Mouse (Mus musculus): ENCODE results near the gene Eloa.
"Not testable (repeated sequence)": the region's sequence is repeated elsewhere in the genome, so short reads cannot be mapped to it uniquely, and the experiment has no call there.

Eloa gene

GRCm38 (mm10) chr4:135984556-135984955 lies 37.0 kb downstream of the Eloa start:
- no peak for DNase-seq (ENCODE audit: low spot score)

- DNase-seq (ENCODE audit: low spot score), result no peak
These were observed 40.0 kb downstream of the Eloa start for GRCm38 (mm10) chr4:135981524-135982063.

DNA sequence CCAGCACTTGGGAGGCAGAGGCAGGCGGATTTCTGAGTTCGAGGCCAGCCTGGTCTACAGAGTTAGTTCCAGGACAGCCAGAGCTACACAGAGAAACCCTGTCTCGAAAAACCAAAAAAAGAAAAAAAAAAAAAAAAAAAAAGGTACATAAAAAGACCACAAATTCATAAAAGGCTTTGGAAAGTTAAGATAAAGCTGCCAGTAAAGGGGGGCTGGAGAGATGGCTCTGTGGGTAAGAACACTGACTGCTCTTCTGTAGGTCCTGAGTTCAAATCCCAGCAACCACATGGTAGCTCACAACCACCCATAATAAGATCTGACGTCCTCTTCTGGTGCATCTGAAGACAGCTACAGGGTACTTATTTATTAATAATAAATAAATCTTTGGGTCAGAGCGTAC lies 41.3 kb downstream of the Eloa start:
- DNase-seq (ENCODE audit: low spot score), result not testable (repeated sequence)

DNA sequence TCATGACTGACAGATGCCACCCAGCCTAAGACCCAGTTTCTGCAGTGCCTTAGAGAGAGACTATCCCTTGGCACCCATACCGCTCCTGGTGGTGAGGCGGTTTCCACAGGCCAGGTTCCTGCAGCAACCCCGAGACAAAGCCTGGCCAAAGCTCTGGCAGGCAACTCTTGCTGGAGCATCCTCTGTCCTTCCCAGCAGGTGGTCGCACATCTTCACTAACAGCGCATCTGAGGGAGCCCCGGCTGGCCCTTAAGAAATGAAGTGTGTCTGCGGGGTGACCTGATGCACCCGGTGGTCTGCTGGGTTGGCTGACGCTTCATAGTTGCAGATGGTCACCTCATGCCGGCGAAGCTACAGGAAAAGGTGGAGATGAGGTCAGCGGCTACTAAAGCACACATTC lies 45.4 kb downstream of the Eloa start:
- no peak for DNase-seq (ENCODE audit: low spot score)

- DNase-seq (ENCODE audit: low spot score), result no peak
These were observed 48.4 kb downstream of the Eloa start for GRCm38 (mm10) chr4:135972911-135973811.

DNA sequence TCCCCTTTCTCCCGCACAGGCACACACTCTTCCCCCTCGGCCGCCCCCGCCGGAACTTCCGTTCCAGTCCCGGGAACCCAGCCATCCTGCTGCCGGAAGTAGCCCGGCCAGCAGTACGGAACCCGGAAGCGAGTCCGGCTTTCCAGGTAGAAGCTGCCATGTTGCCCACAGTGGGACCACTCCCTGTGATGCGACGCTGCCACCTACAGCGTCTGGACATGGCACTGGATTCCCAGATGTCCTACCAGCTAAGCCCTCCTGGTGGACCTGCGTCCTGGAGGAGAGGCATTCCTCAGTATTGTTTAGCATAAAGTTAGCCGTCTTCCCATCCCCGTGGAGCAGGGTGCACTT lies 49.0 kb downstream of the Eloa start, which contains the start of gene Lypla2:
Lypla2 (minus strand) TSS at position 71 of the 351 bp plus-strand sequence.
- peak; percentile 79 for DNase-seq (ENCODE audit: low spot score)

- DNase-seq (ENCODE audit: low spot score), result no peak
These were observed 49.6 kb downstream of the Eloa start for GRCm38 (mm10) chr4:135971805-135972555.

- no peak for DNase-seq (ENCODE audit: low spot score)
These were observed 51.0 kb downstream of the Eloa start for GRCm38 (mm10) chr4:135970585-135970984.

DNA sequence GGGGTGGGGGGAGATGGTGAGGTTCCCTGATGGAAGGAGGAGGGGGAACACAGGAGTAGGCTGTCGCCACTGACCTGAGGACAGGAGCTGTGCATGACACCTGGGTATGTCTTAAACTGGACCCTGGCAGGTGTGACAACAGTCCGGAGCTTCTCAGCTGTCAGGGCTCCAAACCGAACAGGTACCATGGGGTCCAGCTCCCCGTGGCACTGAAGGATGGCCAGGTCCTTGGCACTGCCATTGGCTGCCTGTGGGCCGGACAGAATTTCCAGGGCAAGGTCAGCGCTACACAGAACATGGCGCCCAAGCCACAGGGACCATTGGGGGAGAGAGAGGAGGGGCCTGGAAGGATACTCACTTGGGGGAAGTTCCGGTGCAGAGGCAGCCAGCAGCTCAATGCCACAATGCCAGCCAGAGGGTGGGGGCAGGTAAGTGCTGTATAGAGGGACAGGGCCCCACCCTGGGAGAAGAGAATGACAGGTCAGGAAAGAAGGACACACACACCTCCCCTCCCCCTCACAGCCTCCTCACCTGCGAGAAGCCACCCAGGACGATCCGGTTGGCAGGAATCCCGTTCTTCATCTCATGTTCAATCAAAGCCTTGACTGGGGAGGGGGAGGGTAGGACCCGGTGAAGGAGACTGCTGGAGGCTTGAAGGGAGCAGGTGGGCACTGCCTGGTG lies 52.4 kb downstream of the Eloa start:
- no peak for DNase-seq (ENCODE audit: low spot score)

- DNase-seq (ENCODE audit: low spot score), result no peak
These were observed 53.2 kb downstream of the Eloa start for GRCm38 (mm10) chr4:135968271-135968869.

DNA sequence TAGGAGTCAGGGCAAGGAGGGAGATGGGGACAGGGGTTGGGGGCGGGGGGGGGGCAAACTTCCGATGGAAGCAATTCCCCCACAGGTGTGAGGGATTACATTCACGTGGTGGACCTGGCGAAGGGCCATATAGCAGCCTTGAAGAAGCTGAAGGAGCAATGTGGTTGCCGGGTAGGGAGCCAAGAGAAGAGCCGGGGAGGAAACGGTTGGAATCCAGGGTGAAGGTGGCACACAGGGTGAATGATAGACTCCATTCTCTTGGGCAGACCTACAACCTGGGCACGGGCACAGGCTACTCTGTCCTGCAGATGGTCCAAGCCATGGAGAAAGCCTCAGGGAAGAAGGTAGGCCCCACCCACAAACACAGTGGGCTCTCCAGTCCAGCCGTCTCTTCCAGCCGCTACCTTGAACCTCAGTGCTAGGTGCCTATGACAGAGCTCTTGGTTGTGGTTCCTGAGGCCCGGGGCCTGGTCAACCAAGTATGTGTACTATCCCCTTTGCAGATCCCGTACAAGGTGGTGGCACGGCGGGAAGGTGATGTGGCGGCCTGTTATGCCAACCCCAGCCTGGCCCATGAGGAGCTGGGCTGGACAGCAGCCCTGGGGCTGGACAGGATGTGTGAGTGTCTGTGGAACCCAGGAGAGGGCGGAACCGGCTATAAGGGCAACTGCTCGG lies 54.3 kb downstream of the Eloa start:
- no peak for DNase-seq (ENCODE audit: low spot score)

DNA sequence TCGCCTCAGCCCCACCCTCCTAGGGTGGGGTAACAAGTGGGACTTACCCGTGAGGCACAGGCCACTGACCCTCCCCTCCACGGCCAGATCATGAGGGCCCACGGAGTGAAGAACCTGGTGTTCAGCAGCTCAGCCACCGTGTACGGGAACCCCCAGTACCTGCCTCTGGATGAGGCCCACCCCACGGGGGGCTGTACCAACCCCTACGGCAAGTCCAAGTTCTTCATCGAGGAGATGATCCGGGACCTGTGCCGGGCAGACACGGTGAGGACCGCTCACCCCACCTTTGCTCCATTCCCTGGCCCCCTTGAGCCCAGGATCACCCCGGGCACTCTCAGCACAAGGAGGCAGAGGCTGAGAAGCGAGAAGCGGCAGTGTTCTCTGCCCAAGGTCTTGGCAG lies 55.3 kb downstream of the Eloa start:
- DNase-seq (ENCODE audit: low spot score), result no peak

GRCm38 (mm10) chr4:135965113-135965512 lies 56.5 kb downstream of the Eloa start:
- DNase-seq (ENCODE audit: low spot score), result no peak

DNA sequence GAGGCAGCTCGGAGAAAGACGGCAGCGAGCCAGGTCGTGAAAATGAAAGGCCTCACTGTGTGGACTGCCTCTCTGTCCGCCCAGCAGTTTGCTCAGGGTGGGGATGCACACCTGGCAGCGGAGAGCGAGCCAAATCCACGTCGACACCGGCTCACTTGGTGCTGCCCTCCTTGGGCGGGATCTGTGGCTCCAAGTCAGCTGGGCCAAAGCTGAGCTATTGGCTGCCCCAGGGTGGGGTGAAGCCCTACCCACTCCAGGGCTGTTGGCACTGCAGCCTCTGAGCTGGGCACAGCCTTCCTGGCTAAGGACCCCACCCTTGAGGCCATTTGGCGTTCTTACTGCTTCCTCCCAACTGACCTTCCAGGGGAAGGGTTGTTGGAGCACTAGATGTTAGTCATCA lies 57.1 kb downstream of the Eloa start:
- DNase-seq (ENCODE audit: low spot score), result peak; percentile 87

DNA sequence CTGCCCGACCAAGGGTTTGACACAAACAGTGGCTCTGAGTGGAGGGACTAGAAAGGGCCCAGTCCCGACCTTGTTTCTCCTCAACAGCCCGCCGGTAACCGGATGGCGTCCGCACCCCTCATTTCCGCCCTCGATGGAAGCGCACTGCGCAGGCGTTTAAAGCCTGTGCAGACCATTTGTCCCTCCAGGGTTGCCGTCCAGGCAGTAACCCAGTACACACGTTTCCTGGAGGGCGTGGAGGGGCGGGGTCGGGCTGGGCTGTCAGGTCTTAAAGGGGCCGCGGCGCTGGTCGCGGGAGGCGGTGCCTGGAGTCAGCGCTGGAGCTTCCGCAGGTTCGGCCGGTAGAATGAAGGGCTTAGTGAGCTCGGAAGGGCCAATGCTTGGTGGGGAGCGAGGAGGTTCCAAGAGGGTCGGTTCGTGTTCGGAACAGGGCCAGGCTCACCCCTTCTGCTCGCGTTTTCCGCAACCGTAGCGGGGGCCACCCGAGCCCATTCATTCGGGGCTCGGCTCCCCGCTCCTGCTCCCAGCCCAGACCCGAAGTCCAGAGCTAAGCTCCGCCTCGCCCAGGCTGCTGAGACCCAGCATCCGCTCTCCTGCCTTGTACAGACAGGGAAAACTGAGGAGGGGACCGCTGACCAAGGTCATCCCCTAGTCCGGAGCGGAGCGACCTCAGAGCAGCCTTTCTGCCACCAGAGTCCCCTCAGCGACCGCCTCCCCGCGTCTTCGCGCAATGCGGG lies 57.9 kb downstream of the Eloa start, which contains the start of gene Gale:
Gale (plus strand) TSS at position 271 of the 737 bp plus-strand sequence.
- DNase-seq (ENCODE audit: low spot score), result peak; percentile 96

- DNase-seq (ENCODE audit: low spot score), result no peak
These were observed 58.6 kb downstream of the Eloa start for GRCm38 (mm10) chr4:135962946-135963345.

- DNase-seq (ENCODE audit: low spot score), result no peak
These were observed 59.4 kb downstream of the Eloa start for GRCm38 (mm10) chr4:135962198-135962597.

DNA sequence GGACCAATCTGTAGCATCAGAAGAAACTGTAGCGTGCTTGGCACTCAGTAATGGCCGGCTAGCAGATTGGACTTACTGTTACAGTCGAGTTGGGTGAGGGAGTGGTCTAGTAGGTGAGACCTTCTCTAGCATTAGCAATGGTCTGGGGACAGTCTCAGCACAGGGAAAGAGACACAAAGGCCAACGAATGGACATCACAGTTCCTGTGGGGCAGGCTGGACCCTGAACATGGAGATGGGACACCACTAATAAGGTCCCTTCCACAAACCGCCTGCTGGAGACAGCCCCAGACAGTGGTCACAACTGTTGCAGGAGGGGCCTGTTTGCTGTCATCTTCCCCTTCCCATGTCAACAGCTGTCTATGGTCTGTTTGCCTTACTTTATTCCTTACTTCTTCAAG lies 59.9 kb downstream of the Eloa start:
- DNase-seq (ENCODE audit: low spot score), result no peak

GRCm38 (mm10) chr4:135960717-135961116 lies 60.8 kb downstream of the Eloa start:
- DNase-seq (ENCODE audit: low spot score), result peak; percentile 91

DNA sequence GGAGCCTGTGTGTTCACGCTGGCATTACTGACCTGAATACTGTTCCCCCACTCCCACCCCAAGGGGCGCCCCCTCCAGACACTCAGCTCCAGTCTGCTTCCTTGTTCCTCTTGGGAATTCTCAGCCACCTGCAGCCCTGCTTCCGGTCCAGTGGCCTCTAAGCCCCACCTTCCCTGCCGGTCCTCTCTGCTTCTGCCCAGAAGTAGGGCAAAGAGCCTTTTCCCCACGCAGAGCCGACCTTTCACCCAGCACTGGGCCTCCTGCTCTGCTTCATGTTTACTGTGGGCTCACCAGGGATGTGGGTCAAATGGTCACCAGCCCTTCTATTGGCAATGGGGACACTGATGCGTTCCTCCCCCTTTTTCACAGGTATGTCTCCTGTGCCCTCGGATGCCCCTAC lies 63.2 kb downstream of the Eloa start:
- peak; percentile 80 for DNase-seq (ENCODE audit: low spot score)

DNA sequence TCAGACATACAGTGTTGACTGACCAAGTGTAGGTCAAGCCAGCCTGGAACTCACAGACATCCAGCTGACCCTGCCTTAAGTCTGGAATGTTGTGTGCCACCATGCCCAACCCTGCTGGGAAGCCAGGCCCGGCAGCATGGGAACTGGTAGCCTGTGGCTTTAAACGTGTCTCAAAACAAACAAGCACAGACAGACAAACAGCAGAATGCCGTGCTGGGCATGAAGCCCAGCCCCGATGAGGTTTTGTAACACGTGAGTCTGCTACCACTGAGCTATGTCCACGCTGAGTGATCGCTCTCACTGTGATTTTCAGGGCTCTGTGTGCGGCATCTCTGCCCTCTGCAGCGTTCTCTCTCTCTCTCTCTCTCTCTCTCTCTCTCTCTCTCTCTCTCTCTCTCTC lies 65.7 kb downstream of the Eloa start:
- peak; percentile 86 for DNase-seq (ENCODE audit: low spot score)

Measured in adipocyte (in vitro differentiated cells).